Mouse (Mus musculus) liver, postnatal 0 days (tissue): ENCODE data around the gene Zcrb1.

Source experiments
- CTCF ChIP-seq: sonication (generic); IDR thresholded peaks from 2 replicates; pipeline ENCODE4 v1.5.1; 2016; ENCODE audit warnings: antibody characterized with exemption, low read depth
- EP300 ChIP-seq: IDR thresholded peaks from 2 replicates; pipeline ENCODE4 v1.6.1; 2016; ENCODE audit warnings: antibody characterized with exemption, low read depth, mild to moderate bottlenecking

GRCm38 (mm10) chr15:93397269-93397668 is 865 bp downstream of the Zcrb1 start:
- TF ChIP-seq EP300 = no peak
- no peak for TF ChIP-seq CTCF
